Mouse (Mus musculus) C2C12 (cell line): ENCODE data around the gene Cabin1.

ENCODE experiments used
- CTCF ChIP-seq: IDR thresholded peaks from one replicate; pipeline ENCODE4 v1.5.1; 2011; ENCODE audit not compliant: control insufficient read depth, insufficient read depth, insufficient read length
- USF1 ChIP-seq: IDR thresholded peaks from one replicate; pipeline ENCODE4 v1.6.1; 2011; ENCODE audit warnings: low read depth, mild to moderate bottlenecking, control low read depth, moderate library complexity

GRCm38 (mm10) chr10:75648091-75648490, 116.0 kb downstream of the Cabin1 start:
- TF ChIP-seq CTCF, result no peak
- TF ChIP-seq USF1, result no peak
